Mouse (Mus musculus) mammary gland, adult 2 months (tissue): Measurements from ENCODE around the gene Ssr1. TPM values are rescaled to one million over a fixed set of nuclear protein-coding genes. Genes with fewer than 3 reads are reported as not detected.

Experiments used
- polyA plus RNA-seq: library from polyadenylated mRNA; depleted of rRNA; stranded (reverse); fragments of >200 nt; gene quantifications from 2 replicates; pipeline ENCODE4 v1.2.3, GENCODE M21; 2012; ENCODE audit warnings: low replicate concordance; rRNA removed

Gene Ssr1
- 4.4 and 14.1 TPM in 2 replicates for polyA plus RNA-seq

GRCm38 (mm10) chr13:37993704-37994404 is at the start of gene Ssr1:
Gene Ssr1, minus strand, starts transcription at chr13:37994217.

DNA sequence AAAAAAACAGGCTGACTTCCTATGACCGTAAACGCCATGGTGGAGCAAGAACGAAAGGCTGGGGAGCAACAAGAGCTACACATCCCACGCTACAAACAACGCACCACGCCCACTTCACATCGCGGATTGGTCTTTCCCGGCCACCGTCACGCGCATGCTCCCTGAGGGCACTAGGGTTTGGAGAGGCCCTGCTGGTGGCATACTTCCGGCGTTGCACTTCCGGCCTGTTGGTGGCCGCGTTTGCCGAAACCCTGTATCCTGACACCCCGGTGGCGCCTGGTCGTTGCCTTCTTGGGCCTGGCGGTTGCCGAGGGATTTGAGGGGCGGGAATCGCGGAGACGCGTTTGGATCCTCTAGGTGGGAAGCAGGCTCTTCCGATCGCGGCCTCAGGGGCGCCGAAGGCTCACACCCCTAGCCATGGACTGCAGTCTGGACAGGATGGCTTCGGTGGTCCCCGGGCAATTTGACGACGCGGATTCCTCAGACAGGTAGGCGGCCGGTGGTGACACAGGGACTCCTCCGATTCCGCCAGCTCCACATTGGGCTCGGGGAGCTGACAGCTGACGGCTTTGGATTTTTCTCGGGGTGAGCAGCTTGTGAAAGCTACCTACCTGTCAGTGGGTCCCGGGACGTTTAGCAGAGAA is 43.1 kb upstream of the Ssr1 start, which contains the start of gene Cage1:
Cage1 (minus strand) TSS at position 26 of the 644 bp plus-strand sequence.

DNA sequence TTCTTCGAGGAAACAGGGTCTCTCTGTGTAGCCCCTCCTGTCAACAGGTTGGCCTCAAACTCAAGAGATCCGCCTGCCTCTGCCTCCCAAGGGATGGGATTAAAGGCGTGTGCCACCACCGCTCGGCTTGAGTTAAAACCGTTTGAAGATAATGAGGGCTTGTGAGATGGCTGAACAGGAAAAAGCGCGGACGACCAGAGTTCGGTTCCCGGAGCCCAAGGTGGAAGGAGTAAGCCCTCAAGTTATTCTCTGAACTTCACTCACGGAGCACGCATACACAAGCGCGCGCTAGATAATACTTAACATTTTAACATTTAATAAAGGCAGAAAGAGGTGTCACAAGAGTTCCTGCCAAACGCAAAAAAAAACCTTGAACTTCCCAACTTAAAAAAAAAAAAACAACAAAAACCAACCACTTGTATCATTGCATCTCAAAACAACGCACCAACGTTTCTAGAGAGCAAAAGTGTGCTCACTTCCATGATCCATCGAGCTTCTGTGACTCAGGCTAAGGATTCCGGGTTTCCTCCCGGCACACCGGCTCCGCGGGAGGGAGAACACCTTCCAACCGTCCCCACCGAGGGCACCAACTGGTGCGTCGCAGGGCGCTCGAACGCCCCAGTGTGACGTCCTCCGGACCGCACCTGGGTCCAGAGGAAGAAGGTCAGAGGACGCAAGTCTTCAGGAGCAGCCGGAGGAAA is 42.5 kb upstream of the Ssr1 start, which contains the start of gene Riok1:
Riok1 (plus strand) TSS at position 653 of the 701 bp plus-strand sequence.

Other genes starting within 250 kb of the Ssr1 start
- gene Rreb1, start 215.8 kb downstream of the Ssr1 start, polyA plus RNA-seq = 19.0 and 29.2 TPM in 2 replicates
- 17.0 and 18.8 TPM in 2 replicates for gene Riok1, start 42.8 kb upstream of the Ssr1 start, polyA plus RNA-seq
- gene Cage1, start 42.9 kb upstream of the Ssr1 start, polyA plus RNA-seq = 0.13 and 0.20 TPM in 2 replicates
- gene Dsp, start 157.1 kb upstream of the Ssr1 start, polyA plus RNA-seq = 3.1 and 5.4 TPM in 2 replicates
- 21.5 and 32.2 TPM in 2 replicates for gene Snrnp48, start 210.7 kb upstream of the Ssr1 start, polyA plus RNA-seq